Mouse (Mus musculus) forebrain, postnatal 0 days (tissue): ENCODE results near the gene Pdgfa. TPM values are rescaled to one million over a fixed set of nuclear protein-coding genes. Genes with fewer than 3 reads are reported as not detected.

Experiments used
- ATAC-seq: fragments of 200-750 bp; cut with Nextera tagmentation; 2 replicates; pipeline ENCODE4 v1.8.0; 2017; ENCODE audit warnings: mild to moderate bottlenecking, moderate library complexity
- DNase-seq: peaks from one replicate; pipeline ENCODE4 v3.0.0-alpha.2; 2015
- H3K27ac ChIP-seq: fragments of 300-500 bp; sonication (generic); 2 replicates; pipeline ENCODE4 v1.5.1; 2014; ENCODE audit warnings: low read depth, mild to moderate bottlenecking, antibody characterized with exemption, low read length, moderate library complexity, mixed read lengths
- H3K27me3 ChIP-seq: fragments of 300-500 bp; sonication (generic); 2 replicates; pipeline ENCODE4 v1.6.1; 2014; ENCODE audit warnings: mild to moderate bottlenecking, low read length, mixed read lengths; ENCODE audit not compliant: insufficient read depth
- H3K36me3 ChIP-seq: fragments of 300-500 bp; sonication (generic); 2 replicates; pipeline ENCODE4 v1.6.1; 2014; ENCODE audit warnings: mild to moderate bottlenecking, moderate library complexity; ENCODE audit not compliant: insufficient read depth
- H3K4me1 ChIP-seq: fragments of 300-500 bp; sonication (generic); 2 replicates; pipeline ENCODE4 v1.6.1; 2014; ENCODE audit warnings: antibody characterized with exemption; ENCODE audit not compliant: insufficient read depth
- H3K4me2 ChIP-seq: fragments of 300-500 bp; sonication (generic); 2 replicates; pipeline ENCODE4 v1.6.1; 2014; ENCODE audit warnings: low read depth, mild to moderate bottlenecking, moderate library complexity
- H3K4me3 ChIP-seq: fragments of 300-500 bp; sonication (generic); 2 replicates; pipeline ENCODE4 v1.5.1; 2014; ENCODE audit warnings: low read depth, low read length, mixed read lengths
- H3K9ac ChIP-seq: fragments of 300-500 bp; sonication (generic); 2 replicates; pipeline ENCODE4 v1.6.1; 2014; ENCODE audit warnings: mild to moderate bottlenecking
- H3K9me3 ChIP-seq: fragments of 300-500 bp; sonication (generic); 2 replicates; pipeline ENCODE4 v1.6.1; 2016; ENCODE audit warnings: low read length
- CTCF ChIP-seq: sonication (generic); IDR thresholded peaks from 2 replicates; pipeline ENCODE4 v1.5.1; 2016; ENCODE audit warnings: antibody characterized with exemption, control low read depth, low read depth
- WGBS: fragments of 180-500 bp; shearing (Covaris S2); extraction: QIAGEN DNeasy Blood & Tissue Kit; methylation state at CpG from one replicate; pipeline ENCODE4 v1.1.7; 2014; 5-methylcytosine and 5-hydroxymethylcytosine counted together
- polyA plus RNA-seq: library from polyadenylated mRNA; unstranded; fragments of >200 nt; fragmentation: Nextera tagmentation; extraction: Ambion mirVana; gene quantifications from 2 replicates; pipeline ENCODE4 v1.2.1, GENCODE M21; 2015
- total RNA-seq: library from RNA; depleted of rRNA; stranded (reverse); fragments of >200 nt; gene quantifications from 2 replicates; pipeline ENCODE4 v1.2.3, GENCODE M21; 2014

Pdgfa gene
- total and polyA plus RNA-seq, 2 experiments from 2014 or later: 47.8 to 57.8 TPM

DNA sequence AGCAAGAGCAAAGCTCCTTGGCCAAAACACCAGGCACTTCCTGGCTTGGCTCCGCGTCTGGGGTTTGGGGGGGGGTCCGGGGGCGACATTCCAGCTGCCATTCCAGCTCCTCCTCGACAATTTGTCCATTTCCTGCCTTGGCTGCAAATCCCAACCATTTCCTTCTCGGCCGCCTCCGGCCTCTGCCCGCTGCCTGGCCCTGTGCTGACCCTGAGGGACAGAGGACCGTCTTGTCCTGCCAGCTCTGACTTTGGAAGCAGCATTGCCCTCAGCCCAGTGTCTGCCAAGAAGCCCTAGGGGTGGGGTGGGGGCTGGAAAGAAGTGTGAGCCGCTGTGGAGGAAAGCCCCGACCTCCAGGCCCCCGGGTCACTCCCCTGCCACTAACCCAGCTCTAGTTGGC lies 44.2 kb downstream of the Pdgfa start:
- DNase-seq (no peak), ATAC-seq (no peak)
- WGBS: 81% methylated on average over 13 of the region's 13 CpGs
- Histone ChIP-seq H3K4me1 (0 out of 2 replicates have a peak, but pooled peaks cover 10% of the 10 kb centered on the region), H3K9ac (no peak overlapping the region), H3K4me2 (no peak overlapping the region), H3K27ac (no peak overlapping the region), H3K36me3 (no peaks in the 10 kb centered on the region), H3K4me3 (no peak overlapping the region), H3K27me3 (no peaks in the 10 kb centered on the region), H3K9me3 (no peaks in the 10 kb centered on the region)
- no peak for TF ChIP-seq CTCF

DNA sequence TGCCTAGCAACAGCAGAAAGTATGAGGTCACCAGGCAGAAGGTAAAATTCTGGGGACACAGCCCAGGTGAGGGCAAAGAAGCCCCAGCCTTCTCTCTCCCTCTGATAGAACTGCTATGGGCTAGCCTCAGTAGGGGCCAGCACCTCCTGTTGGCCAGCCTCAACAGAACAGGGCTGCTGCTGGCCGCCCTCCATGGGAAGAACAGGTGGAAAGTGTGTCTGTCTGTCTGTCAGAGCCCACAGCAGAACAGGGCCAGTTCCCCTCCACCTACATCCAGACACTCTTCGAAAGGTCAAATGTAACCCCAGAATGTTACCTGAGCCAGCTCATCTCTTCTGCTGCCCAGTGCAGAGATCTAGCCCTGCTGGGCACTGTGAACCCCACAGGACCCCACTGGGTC lies 45.9 kb downstream of the Pdgfa start:
- Histone ChIP-seq H3K36me3 (no peaks in the 10 kb centered on the region), H3K4me1 (0 out of 2 replicates have a peak, but pooled peaks cover 15% of the 10 kb centered on the region), H3K9ac (no peak overlapping the region), H3K9me3 (no peaks in the 10 kb centered on the region), H3K4me3 (no peak overlapping the region), H3K27ac (no peak overlapping the region), H3K4me2 (no peak overlapping the region), H3K27me3 (no peaks in the 10 kb centered on the region)
- ATAC-seq (no peak), DNase-seq (no peak)
- no peak for TF ChIP-seq CTCF
- 94% methylated on average over 2 of the region's 2 CpGs for WGBS

DNA sequence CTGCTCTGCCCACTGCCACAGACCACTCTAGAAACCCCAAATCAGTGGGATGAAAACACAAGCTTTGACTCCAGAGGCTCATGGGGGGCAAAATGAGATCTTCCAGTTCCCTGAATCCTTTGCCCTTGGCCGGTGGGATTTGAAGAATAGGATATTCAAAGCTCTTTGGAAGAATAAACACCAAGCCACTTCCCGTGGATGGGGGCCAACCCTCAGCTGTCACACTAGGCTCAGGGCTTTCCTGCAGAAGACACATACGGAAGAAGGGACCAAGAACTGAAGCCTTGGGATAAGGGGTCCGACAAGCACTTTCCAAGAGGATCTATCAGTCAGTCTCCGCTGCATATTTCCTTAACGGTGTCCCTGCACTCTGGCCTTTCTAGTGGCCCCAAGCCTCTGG lies 48.0 kb downstream of the Pdgfa start:
- Histone ChIP-seq H3K27ac (no peak overlapping the region), H3K4me2 (no peak overlapping the region), H3K9me3 (no peaks in the 10 kb centered on the region), H3K4me1 (0 out of 2 replicates have a peak, but pooled peaks cover 15% of the 10 kb centered on the region), H3K9ac (no peak overlapping the region), H3K4me3 (no peak overlapping the region), H3K27me3 (no peaks in the 10 kb centered on the region), H3K36me3 (no peaks in the 10 kb centered on the region)
- DNase-seq (no peak), ATAC-seq (no peak)
- TF ChIP-seq CTCF: no peak
- WGBS: 69% methylated on average over 6 of the region's 6 CpGs

- Histone ChIP-seq H3K27ac (no peak overlapping the region), H3K9ac (no peak overlapping the region), H3K27me3 (no peaks in the 10 kb centered on the region), H3K36me3 (no peaks in the 10 kb centered on the region), H3K4me2 (no peak overlapping the region), H3K4me3 (no peak overlapping the region), H3K4me1 (0 out of 2 replicates have a peak, but pooled peaks cover 15% of the 10 kb centered on the region), H3K9me3 (no peaks in the 10 kb centered on the region)
- DNase-seq: peak; percentile 61
- peak; percentile 14; the same call in 1 of the 2 replicates for ATAC-seq
- TF ChIP-seq CTCF: no peak
- 22% methylated on average over 13 of the region's 13 CpGs for WGBS
Measured at GRCm38 (mm10) chr5:138948031-138948980, 48.9 kb downstream of the Pdgfa start.

DNA sequence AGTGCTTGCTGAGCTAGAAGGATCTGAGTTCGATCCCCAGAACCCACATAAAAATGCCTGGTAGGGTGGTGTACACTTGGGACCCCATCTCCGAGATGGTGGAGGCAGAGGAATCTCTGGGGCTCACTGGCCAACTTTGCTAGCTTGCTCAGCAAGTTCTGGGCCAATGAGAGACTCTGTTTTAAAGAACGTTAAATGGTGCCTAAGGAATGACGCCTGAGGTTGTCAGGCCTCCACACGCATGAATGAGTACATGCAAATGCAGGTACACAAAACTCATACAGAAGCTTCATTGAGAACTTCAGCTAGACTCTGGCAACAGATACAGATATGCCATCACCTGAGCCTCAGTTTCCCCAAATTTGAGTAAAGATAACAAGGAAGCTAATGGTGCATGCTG lies 49.7 kb downstream of the Pdgfa start:
- no peak overlapping the region for H3K27ac ChIP-seq
- H3K4me2 ChIP-seq: no peak overlapping the region
- no peak for TF ChIP-seq CTCF
- H3K4me1 ChIP-seq: 0 out of 2 replicates have a peak, but pooled peaks cover 15% of the 10 kb centered on the region
- H3K36me3 ChIP-seq: no peaks in the 10 kb centered on the region
- DNase-seq (no peak), ATAC-seq (no peak)
- H3K27me3 ChIP-seq: no peaks in the 10 kb centered on the region
- no peak overlapping the region for H3K9ac ChIP-seq
- no peak overlapping the region for H3K4me3 ChIP-seq
- H3K9me3 ChIP-seq: no peaks in the 10 kb centered on the region
- 50% methylated on average over 5 of the region's 5 CpGs for WGBS

DNA sequence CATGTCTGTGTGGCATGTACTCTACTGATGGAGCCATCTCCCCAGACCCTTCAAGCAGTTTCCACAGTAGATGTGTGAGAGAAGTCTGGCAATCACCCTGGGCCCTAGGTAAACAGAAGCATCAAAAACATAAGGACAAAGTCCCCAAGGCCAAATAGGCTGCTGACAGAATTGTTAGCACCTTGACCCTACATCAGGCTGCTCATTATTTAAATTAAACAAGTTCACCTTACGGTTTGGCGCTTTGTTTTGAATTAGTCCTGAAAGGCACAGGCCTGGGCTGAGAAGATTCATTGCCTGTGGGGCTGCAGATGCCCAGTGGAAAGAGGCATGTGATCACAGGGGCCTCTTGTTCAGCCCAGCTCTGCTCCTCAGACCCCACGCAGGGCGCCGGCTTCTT lies 50.2 kb downstream of the Pdgfa start:
- DNase-seq (no peak), ATAC-seq (no peak)
- H3K4me2 ChIP-seq: no peak overlapping the region
- H3K36me3 ChIP-seq: no peaks in the 10 kb centered on the region
- H3K27ac ChIP-seq: no peak overlapping the region
- 0 out of 2 replicates have a peak, but pooled peaks cover 15% of the 10 kb centered on the region for H3K4me1 ChIP-seq
- no peak overlapping the region for H3K9ac ChIP-seq
- H3K9me3 ChIP-seq: no peaks in the 10 kb centered on the region
- no peak overlapping the region for H3K4me3 ChIP-seq
- no peaks in the 10 kb centered on the region for H3K27me3 ChIP-seq
- no peak for TF ChIP-seq CTCF
- WGBS: 76% methylated on average over 5 of the region's 5 CpGs

DNA sequence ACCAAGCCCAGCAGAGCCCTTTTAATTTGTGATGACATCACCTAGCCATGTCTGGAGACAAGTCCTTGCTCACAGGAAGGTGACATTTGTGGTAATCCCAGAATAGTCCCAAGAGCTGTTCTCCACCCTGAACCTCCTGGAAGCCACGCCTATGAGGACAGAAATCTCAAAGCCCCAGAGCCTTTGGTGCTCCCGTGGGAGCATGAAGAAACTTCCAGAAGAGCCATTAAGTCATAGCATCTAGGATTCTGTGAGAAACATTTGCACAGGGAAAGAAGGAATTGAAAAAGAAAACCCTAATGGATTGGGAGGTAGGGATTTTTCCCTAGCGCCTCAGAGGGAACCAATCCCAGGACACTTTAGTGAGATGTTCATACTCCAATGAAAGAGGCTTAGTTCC lies 52.2 kb downstream of the Pdgfa start:
- ATAC-seq: no peak
- WGBS: 94% methylated on average over 3 of the region's 3 CpGs
- H3K9me3 ChIP-seq: no peaks in the 10 kb centered on the region

More for the DNA sequence above, 52.2 kb downstream of the Pdgfa start:
- no peaks in the 10 kb centered on the region for H3K27me3 ChIP-seq
- no peaks in the 10 kb centered on the region for H3K36me3 ChIP-seq
- H3K4me3 ChIP-seq: no peak overlapping the region
- DNase-seq: no peak
- no peak for TF ChIP-seq CTCF
- H3K4me1 ChIP-seq: 0 out of 2 replicates have a peak, but pooled peaks cover 15% of the 10 kb centered on the region
- H3K27ac ChIP-seq: no peak overlapping the region
- H3K4me2 ChIP-seq: no peak overlapping the region
- H3K9ac ChIP-seq: no peak overlapping the region
